Mouse (Mus musculus) embryonic fibroblast, embryonic 13.5 days (primary cell): Measurements from ENCODE around the gene Lcor. TPM values are rescaled to one million over a fixed set of nuclear protein-coding genes. Genes with fewer than 3 reads are reported as not detected.

ENCODE experiments used
- H3K27ac ChIP-seq: 2 replicates; pipeline ENCODE4 v1.5.1; 2012; ENCODE audit warnings: low read length, control low read depth, inconsistent platforms; ENCODE audit not compliant: insufficient read depth
- H3K4me1 ChIP-seq: 2 replicates; pipeline ENCODE4 v1.6.1; 2011; ENCODE audit warnings: low read length; ENCODE audit not compliant: control insufficient read depth, insufficient read depth
- H3K4me3 ChIP-seq: 2 replicates; pipeline ENCODE4 v1.5.1; 2011; ENCODE audit warnings: mild to moderate bottlenecking, control low read depth, low read length; ENCODE audit not compliant: insufficient read depth
- CTCF ChIP-seq: IDR thresholded peaks from 2 replicates; pipeline ENCODE4 v1.5.1; 2011; ENCODE audit warnings: mild to moderate bottlenecking, control low read depth, low read length, moderate library complexity, borderline replicate concordance; ENCODE audit not compliant: insufficient read depth
- POLR2A ChIP-seq: IDR thresholded peaks from 2 replicates; pipeline ENCODE4 v1.6.1; 2011; ENCODE audit warnings: low read depth, mild to moderate bottlenecking, control low read depth, low read length, moderate library complexity
- polyA plus RNA-seq: library from polyadenylated mRNA; stranded (reverse); fragments of >200 nt; gene quantifications from 2 replicates; pipeline ENCODE4 v1.2.4, GENCODE M21; 2011; ENCODE audit warnings: low read depth; ENCODE audit not compliant: missing spikeins, insufficient read length

Gene Lcor
- polyA plus RNA-seq, 1 experiment = 8.4 TPM

DNA sequence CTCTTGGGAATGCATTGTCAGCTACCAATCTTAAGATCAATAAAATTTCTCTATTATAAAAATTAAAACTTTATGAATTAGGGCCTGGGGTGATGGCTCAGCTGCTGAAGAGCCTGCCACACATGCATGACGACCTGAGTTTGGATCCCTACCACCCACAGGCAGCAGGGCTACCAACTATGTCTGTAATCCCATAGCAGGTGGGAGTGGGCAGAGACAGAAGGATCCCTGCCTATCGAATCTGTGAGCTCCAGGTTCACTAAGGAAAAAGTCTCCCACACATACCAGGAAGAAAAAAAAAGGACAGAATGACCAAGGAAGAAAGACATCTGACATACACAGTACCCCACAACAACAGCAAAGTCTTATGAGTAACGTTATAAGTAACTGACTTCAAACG, 74.5 kb downstream of the Lcor start:
- no peak overlapping the region for H3K27ac ChIP-seq
- H3K4me3 ChIP-seq = no peak overlapping the region
- TF ChIP-seq CTCF (no peak), POLR2A (no peak)
- no peaks in the 10 kb centered on the region for H3K4me1 ChIP-seq

DNA sequence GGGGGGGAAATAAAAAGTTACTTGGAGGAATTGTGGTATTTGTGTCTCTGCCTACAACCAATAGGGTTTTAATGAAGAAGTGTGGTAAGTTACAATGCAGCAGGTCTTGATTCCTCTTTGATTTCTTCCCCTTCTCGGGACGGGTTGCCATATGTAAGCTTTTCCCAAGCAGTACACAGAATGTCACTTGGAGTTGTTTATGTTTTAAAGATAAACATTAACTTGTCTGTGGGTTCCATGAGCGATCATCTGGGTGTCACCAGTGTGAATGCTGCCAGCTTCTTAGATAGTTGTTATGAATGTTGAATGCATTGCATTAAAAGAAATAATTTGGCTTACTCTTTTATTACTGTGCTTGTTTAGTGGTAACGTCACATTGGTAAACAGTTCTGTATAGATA, 75.1 kb downstream of the Lcor start:
- H3K4me1 ChIP-seq = no peaks in the 10 kb centered on the region
- no peak overlapping the region for H3K4me3 ChIP-seq
- no peak overlapping the region for H3K27ac ChIP-seq
- TF ChIP-seq CTCF (no peak), POLR2A (no peak)

DNA sequence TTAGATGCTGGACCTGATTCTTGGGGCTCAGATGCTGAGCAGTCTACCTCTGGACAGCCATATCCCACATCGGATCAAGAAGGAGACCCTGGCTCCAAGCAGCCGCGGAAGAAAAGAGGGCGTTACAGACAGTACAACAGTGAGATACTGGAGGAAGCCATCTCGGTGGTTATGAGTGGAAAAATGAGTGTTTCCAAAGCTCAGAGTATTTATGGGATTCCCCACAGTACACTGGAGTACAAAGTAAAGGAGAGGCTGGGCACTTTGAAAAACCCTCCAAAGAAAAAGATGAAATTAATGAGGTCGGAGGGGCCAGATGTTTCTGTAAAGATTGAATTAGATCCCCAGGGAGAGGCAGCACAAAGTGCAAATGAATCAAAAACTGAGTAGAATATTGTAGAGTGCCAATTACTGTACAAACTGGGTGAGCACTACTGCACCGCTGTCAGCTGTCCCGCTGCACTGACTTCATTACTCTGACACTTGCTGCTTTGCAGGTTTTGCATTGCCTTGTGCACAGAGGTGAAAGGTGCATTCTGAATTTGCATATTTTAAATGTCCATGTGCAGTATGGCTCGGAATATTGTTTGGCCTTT, 76.6 kb downstream of the Lcor start:
- Histone ChIP-seq H3K27ac (no peak overlapping the region), H3K4me3 (no peak overlapping the region), H3K4me1 (peaks cover 3% of the 10 kb centered on the region; the same call in 1 of the 2 replicates)
- TF ChIP-seq CTCF (no peak), POLR2A (no peak)

DNA sequence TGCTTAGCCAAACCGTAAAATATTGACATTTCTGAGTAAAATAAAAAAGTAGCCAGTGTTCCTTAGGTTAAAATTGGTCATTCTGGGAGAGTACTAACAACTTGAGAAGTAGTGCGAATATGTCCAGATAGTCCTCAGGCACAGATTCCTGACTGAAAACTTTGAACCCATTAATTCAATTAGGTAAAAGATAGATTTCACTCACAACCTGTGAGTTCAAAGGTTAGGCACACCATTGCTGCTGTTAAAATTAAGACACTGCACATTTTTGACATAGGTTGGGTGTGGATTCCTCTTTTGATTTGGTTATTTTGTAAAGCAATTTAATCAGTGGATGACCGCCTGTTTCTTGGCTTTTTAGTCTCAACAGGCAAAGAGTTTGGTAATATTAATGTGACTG, 78.4 kb downstream of the Lcor start:
- Histone ChIP-seq H3K27ac (no peak overlapping the region), H3K4me1 (peaks cover 3% of the 10 kb centered on the region; the same call in 1 of the 2 replicates), H3K4me3 (no peak overlapping the region)
- TF ChIP-seq CTCF (no peak), POLR2A (no peak)

DNA sequence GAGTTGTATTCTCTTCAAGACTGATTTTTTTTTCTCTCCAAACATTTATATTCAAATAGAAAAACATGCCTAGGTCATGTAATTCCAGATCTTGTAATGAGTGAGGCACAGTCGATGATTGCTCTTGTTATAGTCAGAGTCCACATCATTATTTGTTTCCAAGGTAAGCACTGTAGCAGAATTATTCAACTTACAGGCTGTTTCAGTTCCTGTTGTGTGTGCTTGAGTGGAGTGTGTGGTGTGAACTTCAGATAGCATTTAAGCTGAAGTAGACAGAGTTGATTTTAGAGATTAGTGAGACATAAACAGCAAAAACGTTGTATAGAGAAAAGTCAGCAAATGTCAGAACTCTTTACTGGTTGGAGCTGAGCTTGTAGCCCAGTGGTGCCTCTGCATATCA, 86.4 kb downstream of the Lcor start:
- no peak for TF ChIP-seq POLR2A
- no peak for TF ChIP-seq CTCF
- no peak overlapping the region for H3K27ac ChIP-seq

GRCm38 (mm10) chr19:41573700-41574099, 91.3 kb downstream of the Lcor start:
- Histone ChIP-seq H3K27ac (no peak overlapping the region), H3K4me3 (no peak overlapping the region), H3K4me1 (no peaks in the 10 kb centered on the region)
- TF ChIP-seq POLR2A = no peak
- no peak for TF ChIP-seq CTCF

More for the DNA sequence above, 86.4 kb downstream of the Lcor start:
- Histone ChIP-seq H3K4me3 (no peak overlapping the region), H3K4me1 (no peaks in the 10 kb centered on the region)

DNA sequence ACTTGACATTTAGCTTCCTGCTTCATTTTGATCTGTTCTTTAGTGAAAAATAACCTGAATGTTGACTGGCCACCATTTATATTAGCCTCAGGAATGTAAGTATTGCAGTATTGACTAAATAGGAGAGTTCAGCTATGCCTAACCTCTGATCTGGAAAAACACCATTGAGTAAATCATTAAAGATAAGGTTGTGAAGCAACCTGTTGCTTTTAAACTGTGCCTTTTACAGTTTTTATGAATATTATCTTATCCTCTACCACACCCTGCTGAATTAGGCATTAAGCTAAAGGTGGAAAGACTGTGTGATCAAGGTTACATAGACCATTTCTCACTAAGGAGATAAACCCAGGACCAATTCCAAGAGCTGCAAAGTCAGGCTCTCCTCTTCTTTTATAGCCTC, 95.1 kb downstream of the Lcor start:
- H3K4me1 ChIP-seq = no peaks in the 10 kb centered on the region
- TF ChIP-seq CTCF = no peak
- no peak for TF ChIP-seq POLR2A
- H3K27ac ChIP-seq = no peak overlapping the region
- no peak overlapping the region for H3K4me3 ChIP-seq

GRCm38 (mm10) chr19:41579311-41579920, 97.0 kb downstream of the Lcor start:
- no peaks in the 10 kb centered on the region for H3K4me1 ChIP-seq
- no peak overlapping the region for H3K4me3 ChIP-seq
- no peak overlapping the region for H3K27ac ChIP-seq
- TF ChIP-seq CTCF (no peak), POLR2A (no peak)

GRCm38 (mm10) chr19:41581706-41582420, 99.4 kb downstream of the Lcor start, which contains the start of gene Gm340:
Gene Gm340 (plus strand): TSS chr19:41582370.
- Histone ChIP-seq H3K27ac (no peak within 1 kb of the TSS), H3K4me1 (no peaks in the 10 kb centered on the region), H3K4me3 (no peak within 1 kb of the TSS)
- TF ChIP-seq CTCF = no peak
- no peak for TF ChIP-seq POLR2A
